Mouse (Mus musculus): ENCODE measurements at regions not wholly inside any gene's neighbourhood (a gene's known extent, or its start where the extent isn't known, plus 50 kb on each side); places are given as distances from the start of the nearest gene placed in this dataset.

DNA sequence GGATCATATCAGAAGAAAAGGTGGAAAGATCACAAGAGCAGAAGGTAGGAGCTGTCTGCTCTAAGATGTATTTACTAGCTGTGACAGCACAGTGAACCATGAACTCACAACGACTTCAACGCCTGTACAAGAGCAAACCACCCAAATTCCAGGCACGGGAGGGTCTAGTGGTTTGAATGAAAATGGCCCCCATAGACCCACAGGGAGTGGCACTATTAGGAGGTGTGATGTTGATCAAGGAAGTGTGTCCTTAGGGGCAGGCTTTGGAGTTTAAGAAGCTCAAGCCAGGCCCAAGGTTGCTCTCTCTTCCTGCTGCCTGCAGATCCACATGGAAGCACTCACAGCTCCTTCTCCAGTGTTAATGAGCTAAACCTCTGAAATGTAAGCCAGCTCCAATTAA, 83.5 kb upstream of the Ssbp2 start:
- TF ChIP-seq GATA1 (IDR thresholded peaks at IDR 0.05; ENCODE audit: borderline replicate concordance, low read length) = no peak
- TF ChIP-seq FLI1 (IDR thresholded peaks at IDR 0.05; ENCODE audit: low read length) = no peak
